8 mouse cellular contexts compared by ENCODE assay signal in the genomic region with DNA sequence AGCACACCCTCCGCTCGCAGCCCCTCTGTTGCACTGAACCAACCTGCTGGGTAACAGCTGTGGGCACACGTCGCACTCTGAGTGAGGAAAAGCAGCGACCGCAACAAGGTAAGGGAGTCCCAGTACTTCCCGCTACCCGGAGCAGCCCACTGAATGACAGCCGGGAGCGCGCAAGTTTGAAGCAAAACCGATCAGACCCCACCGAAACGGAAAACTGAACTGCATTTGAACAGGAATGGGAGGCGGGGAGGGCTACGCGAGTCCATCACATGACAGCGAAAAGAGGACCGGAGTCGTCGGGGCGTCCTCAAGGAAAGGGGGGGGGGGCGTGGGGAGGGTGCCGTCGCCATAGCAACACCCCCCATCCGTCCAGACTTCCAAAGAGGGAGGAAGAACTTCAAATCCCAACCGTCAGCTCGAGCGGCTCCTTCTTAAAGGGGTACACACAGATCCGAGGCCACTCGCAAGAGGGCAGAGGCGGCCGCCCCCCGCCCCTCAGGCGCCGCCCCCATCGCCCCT. TPM values are rescaled to one million over a fixed set of nuclear protein-coding genes. Genes with fewer than 3 reads are reported as not detected.
DNase-seq lines count a peak whose midpoint lies in the region; ATAC-seq lines count a peak whose summit lies in the region.

No protein-coding gene starts in this region.

- under 1% methylated on average over 34 of the region's 37 CpGs for WGBS in intestine, embryonic 15.5 days
- WGBS in limb, embryonic 10.5 days: under 1% methylated on average over 28 of the region's 37 CpGs
- WGBS in midbrain, embryonic 11.5 days: 1% methylated on average over 35 of the region's 37 CpGs

- no peaks in the 10 kb centered on the region for H3K4me1 ChIP-seq in intestine, embryonic 15.5 days (replicated peaks)
- H3K4me1 ChIP-seq in limb, embryonic 10.5 days: peaks cover 7% of the 10 kb centered on the region; the same call in 1 of the 2 replicates
- H3K4me1 ChIP-seq in midbrain, embryonic 11.5 days (ENCODE audit: control insufficient read depth, insufficient read depth, low read length): no peaks in the 10 kb centered on the region

- DNase-seq in adrenal gland, adult 8-10 months: peak; percentile 41
- peak; percentile 86 for DNase-seq in embryo, embryonic 11 days
- peak; percentile 24 to 36 for DNase-seq in gastrocnemius, postnatal 36 days
- DNase-seq in limb, embryonic 10.5 days (ENCODE audit: low spot score): peak; percentile 79
- peak; percentile 97 for DNase-seq in midbrain, embryonic 11.5 days (ENCODE audit: low spot score, missing footprints)
- peak; percentile 52 for DNase-seq in skeletal muscle tissue, adult 2 months (ENCODE audit: low read depth, low spot score)
- DNase-seq in yolk sac, embryonic 10.5 days (ENCODE audit: low spot score): peak; percentile 84

- no peaks in the 10 kb centered on the region for H3K27me3 ChIP-seq in intestine, embryonic 15.5 days (replicated peaks)
- H3K27me3 ChIP-seq in limb, embryonic 10.5 days (ENCODE audit: low read depth, poor library complexity, severe bottlenecking): no peaks in the 10 kb centered on the region
- no peaks in the 10 kb centered on the region for H3K27me3 ChIP-seq in midbrain, embryonic 11.5 days (ENCODE audit: control insufficient read depth, insufficient read depth, low read length)

- no peaks in the 10 kb centered on the region for H3K9me3 ChIP-seq in intestine, embryonic 15.5 days
- H3K9me3 ChIP-seq in limb, embryonic 10.5 days (replicated peaks): no peaks in the 10 kb centered on the region
- H3K9me3 ChIP-seq in midbrain, embryonic 11.5 days (ENCODE audit: control insufficient read depth, low read length): no peaks in the 10 kb centered on the region

- H3K9ac ChIP-seq in intestine, embryonic 15.5 days: peak overlapping the region; percentile 93
- H3K9ac ChIP-seq in midbrain, embryonic 11.5 days (ENCODE audit: low read length): peak overlapping the region; percentile 98

- intact Hi-C loops in gastrocnemius, postnatal 36 days (cut with DNase I): loop anchor here (10.0 kb wide), 2 partner anchors 192 to 412 kb away; partner anchors contain the start of gene Ncapg

- no peaks in the 10 kb centered on the region for H3K36me3 ChIP-seq in intestine, embryonic 15.5 days
- H3K36me3 ChIP-seq in limb, embryonic 10.5 days: no peaks in the 10 kb centered on the region
- no peaks in the 10 kb centered on the region for H3K36me3 ChIP-seq in midbrain, embryonic 11.5 days (ENCODE audit: control insufficient read depth, insufficient read depth, low read length)

- peak overlapping the region; percentile 99 for H3K27ac ChIP-seq in intestine, embryonic 15.5 days
- peak overlapping the region; percentile 98 for H3K27ac ChIP-seq in limb, embryonic 10.5 days
- peak overlapping the region; percentile 98 for H3K27ac ChIP-seq in midbrain, embryonic 11.5 days (ENCODE audit: low read depth, low read length)

- ATAC-seq in intestine, embryonic 15.5 days: peak; percentile 50
- ATAC-seq in midbrain, embryonic 11.5 days (ENCODE audit: low FRiP score): peak; percentile 66

- peak overlapping the region; percentile 89 for H3K4me3 ChIP-seq in intestine, embryonic 15.5 days (replicated peaks)
- peak overlapping the region; percentile 96 for H3K4me3 ChIP-seq in limb, embryonic 10.5 days
- peak overlapping the region; percentile 94 for H3K4me3 ChIP-seq in midbrain, embryonic 11.5 days (ENCODE audit: low read depth, low read length)

- peak overlapping the region; percentile 75 for H3K4me2 ChIP-seq in intestine, embryonic 15.5 days (replicated peaks)
- H3K4me2 ChIP-seq in midbrain, embryonic 11.5 days: peak overlapping the region; percentile 55

RNA-seq across cellular contexts. Expression of gene Lcorl, which starts 1.1 kb away (rescaled TPM):
- total RNA-seq in adrenal gland, adult 8-10 months (2022): 10 to 100 TPM; 22.9 to 28.4 (median 23.1) TPM
- 1 to 10 TPM; 5.0 to 6.8 TPM for total RNA-seq in gastrocnemius, postnatal 36 days (2021)
- polyA plus RNA-seq in intestine, embryonic 15.5 days (2015; fragmentation: Nextera tagmentation; extraction: Ambion mirVana): 25.0 and 28.8 TPM in 2 replicates
- 17.3 and 25.3 TPM in 2 replicates for polyA plus RNA-seq in limb, embryonic 10.5 days (2016; fragmentation: Nextera tagmentation; extraction: Ambion mirVana)
- polyA plus RNA-seq in midbrain, embryonic 11.5 days (2014; fragmentation: Nextera tagmentation; extraction: Ambion mirVana): 41.1 and 45.5 TPM in 2 replicates

Comparison
In these comparisons a context has a peak if more than half of its experiments do, and no peak if none do; other contexts are left out.
1. Peak in every context shown above with its lines: DNase-seq, ATAC-seq, H3K4me3 ChIP-seq and H3K27ac ChIP-seq.
2. DNase-seq: peak in every context shown above with its lines; median percentile 97 in midbrain, embryonic 11.5 days; 86 in embryo, embryonic 11 days; 84 in yolk sac, embryonic 10.5 days; 79 in limb, embryonic 10.5 days; 52 in skeletal muscle tissue, adult 2 months; 41 in adrenal gland, adult 8-10 months; 30 in gastrocnemius, postnatal 36 days.